Mouse (Mus musculus) kidney, adult 2 months (tissue): ENCODE data around the gene Supt6.

Experiments used
- CTCF ChIP-seq: fragments of 200-500 bp; conservative IDR thresholded peaks from 2 replicates; pipeline ENCODE4 v1.5.1; 2011; ENCODE audit warnings: low read depth, mild to moderate bottlenecking, control low read depth, low read length, moderate library complexity, mixed read lengths; ENCODE audit not compliant: insufficient read depth, insufficient read length
- POLR2A ChIP-seq: fragments of 200-500 bp; IDR thresholded peaks from one replicate; pipeline ENCODE4 v1.6.1; 2011; ENCODE audit warnings: low read depth, low read length, control low read depth

DNA sequence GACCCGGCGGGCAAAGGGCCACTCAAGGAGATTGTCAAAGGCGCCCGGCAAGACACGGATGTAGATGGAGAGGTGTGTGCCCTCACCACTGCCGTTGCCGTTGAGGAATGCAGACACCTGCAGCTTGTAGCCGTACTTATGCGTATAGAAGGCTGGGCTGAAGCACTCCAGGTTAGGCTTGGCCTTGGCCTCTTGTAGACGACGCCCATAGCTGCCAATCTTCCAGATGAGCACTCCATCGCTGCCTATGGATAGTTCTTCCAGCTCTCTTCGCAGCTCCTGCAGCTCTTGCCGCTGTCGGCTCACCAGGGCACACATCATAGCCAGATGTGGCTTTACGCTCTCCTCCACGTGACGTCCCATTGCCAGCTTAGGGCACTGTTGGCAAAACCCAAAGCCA lies 85.6 kb downstream of the Supt6 start:
- no peak for TF ChIP-seq CTCF
- TF ChIP-seq POLR2A = no peak
